Mouse (Mus musculus): Measurements from ENCODE around the gene Tspan4.

GRCm38 (mm10) chr7:141501820-141502555 lies 26.9 kb downstream of the Tspan4 start:
- TF ChIP-seq CTCF (IDR thresholded peaks at IDR 0.05; ENCODE audit: low read depth, low read length), result no peak
- TF ChIP-seq GATA1 (IDR thresholded peaks at IDR 0.05; ENCODE audit: borderline replicate concordance, low read length), result no peak
- no peak for TF ChIP-seq TAL1 (conservative IDR thresholded peaks at IDR 0.05; ENCODE audit: low read depth, low read length)
- no peak for TF ChIP-seq POLR2AphosphoS5 (IDR thresholded peaks at IDR 0.05; ENCODE audit: insufficient replicate concordance, low read depth, low read length)
